Mouse (Mus musculus) cerebellum, postnatal 10 days (tissue): ENCODE measurements at regions not wholly inside any gene's neighbourhood (a gene's known extent, or its start where the extent isn't known, plus 50 kb on each side); places are given as distances from the start of the nearest gene placed in this dataset.

Experiments used
- DNase-seq, 2 experiments: peaks; one replicate each; pipeline ENCODE4 v3.0.0; 2021; ENCODE audit warnings: mixed read lengths in 2 of 2

- no peak for DNase-seq
Measured at GRCm38 (mm10) chr2:12614345-12614744, 195.1 kb upstream of the Mindy3 start.

GRCm38 (mm10) chr2:12613858-12614257 lies 194.6 kb upstream of the Mindy3 start:
- DNase-seq = no peak

DNA sequence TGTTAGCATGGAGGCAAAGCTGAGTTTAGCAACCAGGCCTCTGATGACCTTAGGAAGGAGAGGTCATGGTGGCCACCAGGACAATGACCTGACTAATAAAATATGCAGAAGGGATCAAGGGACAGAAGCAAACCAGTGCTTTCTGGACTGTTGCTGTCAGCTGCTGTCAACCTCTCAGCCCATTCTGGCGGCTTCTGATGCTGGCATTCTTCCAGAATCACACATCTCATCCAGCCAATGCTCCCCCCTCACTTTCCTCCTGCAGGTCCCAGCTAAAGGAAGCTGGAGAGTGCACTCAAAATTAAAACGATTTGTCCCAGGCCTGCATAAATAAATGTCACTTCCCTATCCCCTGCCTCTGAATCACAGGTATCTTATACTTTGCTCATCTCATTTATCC lies 163.3 kb upstream of the Mindy3 start:
- peak; percentile 70 to 71 for DNase-seq

DNA sequence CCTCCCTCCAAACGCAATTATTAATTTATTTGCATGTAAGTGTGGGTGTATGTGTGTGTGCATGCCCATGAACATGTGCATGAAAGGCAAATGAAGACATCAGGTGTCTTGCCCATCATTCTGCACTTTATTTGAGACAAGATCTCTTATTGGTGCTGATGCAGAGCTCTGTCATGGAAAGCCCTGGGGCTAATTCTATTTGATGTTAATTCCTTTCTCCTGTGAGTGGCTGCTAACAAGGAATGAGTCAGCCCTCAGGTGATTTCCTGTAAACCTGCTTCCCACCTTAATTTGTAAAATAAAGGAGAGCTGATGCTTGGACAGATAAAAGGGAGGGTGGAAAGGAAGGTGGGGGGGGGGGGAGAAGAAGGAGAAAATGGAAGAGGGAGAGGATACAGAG lies 138.5 kb upstream of the Mindy3 start:
- DNase-seq = no peak

DNA sequence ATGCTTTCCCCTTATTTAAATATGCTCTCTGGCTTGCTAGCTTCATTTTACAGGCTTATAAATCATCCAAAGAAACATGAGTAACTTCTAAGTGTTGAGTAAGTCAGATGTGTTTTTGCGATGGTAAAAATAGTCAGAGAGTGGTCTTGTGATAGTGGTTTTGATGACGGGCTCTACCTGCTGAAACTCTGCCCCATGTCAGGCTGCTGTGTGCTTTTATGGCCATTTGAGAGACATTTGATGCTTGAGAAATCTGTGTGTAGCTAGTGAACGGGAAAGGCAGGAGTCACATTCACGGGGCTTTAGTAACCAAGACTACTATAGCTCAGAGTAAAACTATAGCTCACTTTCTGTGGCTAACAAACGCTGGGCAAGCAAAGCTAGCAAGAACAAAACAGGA lies 103.1 kb upstream of the Mindy3 start:
- DNase-seq = no peak

GRCm38 (mm10) chr2:12521744-12522143 lies 102.5 kb upstream of the Mindy3 start:
- no peak for DNase-seq

- peak; percentile 17 to 21 for DNase-seq
Measured at GRCm38 (mm10) chr2:12492369-12492768, 73.1 kb upstream of the Mindy3 start.

DNA sequence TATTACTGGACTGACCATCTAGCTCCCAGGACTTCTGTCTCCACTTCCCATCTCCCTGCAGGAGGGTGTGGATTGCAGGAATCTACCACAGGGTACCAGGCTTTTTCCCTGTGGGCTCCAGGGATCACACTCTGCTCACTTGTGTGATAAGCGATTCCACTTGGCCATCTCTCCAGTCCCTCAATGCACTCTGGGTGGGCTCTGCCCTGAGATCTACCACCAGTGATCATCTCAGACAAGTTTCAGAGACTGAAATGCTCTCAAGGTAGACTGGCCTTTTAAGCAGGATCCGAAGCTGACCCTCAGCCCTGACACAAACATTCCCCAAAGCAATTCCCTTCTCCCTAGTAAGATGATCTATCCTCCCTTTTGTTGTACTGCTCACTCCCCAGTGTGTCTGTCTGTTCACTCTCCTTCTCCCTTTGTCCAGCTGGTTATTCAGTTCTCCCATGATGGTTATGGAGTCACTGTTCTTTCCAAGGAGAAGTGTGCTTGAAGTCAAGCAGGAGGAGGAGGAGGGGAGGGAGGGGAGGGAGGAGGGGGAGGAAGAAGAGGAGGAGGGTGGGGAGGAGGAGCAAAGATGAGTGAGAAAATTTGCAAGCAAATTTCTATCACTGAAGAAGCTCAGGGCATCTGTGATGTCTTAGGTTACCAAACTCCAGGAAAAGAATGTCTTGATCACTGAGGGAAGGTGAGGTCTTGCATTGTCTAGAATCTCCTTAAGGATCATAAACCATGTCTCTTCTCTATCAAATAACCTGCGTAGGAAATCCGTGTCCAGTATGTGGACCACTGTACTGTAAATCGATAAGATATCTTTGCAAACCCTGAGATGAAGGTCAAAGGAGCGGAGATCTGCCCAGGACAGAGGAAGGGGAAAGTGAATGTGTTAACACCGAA lies 50.4 kb upstream of the Mindy3 start:
- no peak for DNase-seq
